Mouse (Mus musculus) erythroblast, embryonic 14.5 days (primary cell): ENCODE results near the gene Ccdc148. TPM values are rescaled to one million over a fixed set of nuclear protein-coding genes. Genes with fewer than 3 reads are reported as not detected.

Experiments
- H3K27me3 ChIP-seq: 2 replicates; pipeline ENCODE4 v1.6.1; 2012; ENCODE audit warnings: inconsistent platforms; ENCODE audit not compliant: control insufficient read depth
- H3K36me3 ChIP-seq: 2 replicates; pipeline ENCODE4 v1.6.1; 2012; ENCODE audit warnings: mild to moderate bottlenecking, inconsistent platforms; ENCODE audit not compliant: control insufficient read depth
- H3K4me1 ChIP-seq: 2 replicates; pipeline ENCODE4 v1.6.1; 2012; ENCODE audit warnings: inconsistent platforms; ENCODE audit not compliant: control insufficient read depth
- H3K4me3 ChIP-seq: replicated peaks from 2 replicates; pipeline ENCODE3; 2012; ENCODE audit warnings: moderate library complexity, mild to moderate bottlenecking, inconsistent platforms
- H3K9me3 ChIP-seq: 2 replicates; pipeline ENCODE4 v1.6.1; 2012; ENCODE audit warnings: low read length, inconsistent platforms, mixed read lengths; ENCODE audit not compliant: control insufficient read depth
- GATA1 ChIP-seq: IDR thresholded peaks from 2 replicates; pipeline ENCODE4 v1.6.1; 2012; ENCODE audit warnings: low read length, inconsistent platforms, mixed read lengths
- TAL1 ChIP-seq: IDR thresholded peaks from 3 replicates; pipeline ENCODE4 v1.6.1; 2012; ENCODE audit warnings: low read length, inconsistent platforms, mixed read lengths
- polyA plus RNA-seq: library from polyadenylated mRNA; stranded (reverse); fragments of >175 nt; gene quantifications from 2 replicates; pipeline ENCODE4 v1.2.3, GENCODE M21; 2012

Gene Ccdc148
- polyA plus RNA-seq, 1 experiment = not detected

GRCm38 (mm10) chr2:59184107-59185064 is 23.9 kb upstream of the Ccdc148 start:
- H3K4me1 ChIP-seq = peaks cover 2% of the 10 kb centered on the region
- no peak for TF ChIP-seq TAL1
- no peak for TF ChIP-seq GATA1
- no peaks in the 10 kb centered on the region for H3K27me3 ChIP-seq
- peaks cover 2% of the 10 kb centered on the region; the same call in 1 of the 2 replicates for H3K36me3 ChIP-seq
- H3K9me3 ChIP-seq = no peaks in the 10 kb centered on the region
- H3K4me3 ChIP-seq = no peak overlapping the region

GRCm38 (mm10) chr2:59183541-59183940 is 23.1 kb upstream of the Ccdc148 start:
- Histone ChIP-seq H3K9me3 (no peaks in the 10 kb centered on the region), H3K27me3 (no peaks in the 10 kb centered on the region), H3K36me3 (peaks cover 2% of the 10 kb centered on the region; the same call in 1 of the 2 replicates), H3K4me1 (peaks cover 2% of the 10 kb centered on the region), H3K4me3 (no peak overlapping the region)
- TF ChIP-seq TAL1 (no peak), GATA1 (no peak)

GRCm38 (mm10) chr2:59181321-59182113 is 21.0 kb upstream of the Ccdc148 start:
- Histone ChIP-seq H3K36me3 (no peaks in the 10 kb centered on the region), H3K4me1 (peaks cover 2% of the 10 kb centered on the region), H3K9me3 (no peaks in the 10 kb centered on the region), H3K4me3 (no peak overlapping the region), H3K27me3 (no peaks in the 10 kb centered on the region)
- TF ChIP-seq GATA1 = no peak
- TF ChIP-seq TAL1 = no peak

GRCm38 (mm10) chr2:59179487-59179886 is 19.0 kb upstream of the Ccdc148 start:
- no peaks in the 10 kb centered on the region for H3K27me3 ChIP-seq
- TF ChIP-seq GATA1 (no peak), TAL1 (no peak)
- no peaks in the 10 kb centered on the region for H3K36me3 ChIP-seq
- H3K4me1 ChIP-seq = peaks cover 2% of the 10 kb centered on the region
- no peaks in the 10 kb centered on the region for H3K9me3 ChIP-seq
- no peak overlapping the region for H3K4me3 ChIP-seq

GRCm38 (mm10) chr2:59178960-59179359 is 18.5 kb upstream of the Ccdc148 start:
- H3K4me3 ChIP-seq = no peak overlapping the region
- no peak for TF ChIP-seq TAL1
- TF ChIP-seq GATA1 = no peak
- no peaks in the 10 kb centered on the region for H3K9me3 ChIP-seq
- H3K27me3 ChIP-seq = no peaks in the 10 kb centered on the region
- H3K36me3 ChIP-seq = no peaks in the 10 kb centered on the region
- peaks cover 2% of the 10 kb centered on the region for H3K4me1 ChIP-seq

GRCm38 (mm10) chr2:59178191-59178590 is 17.7 kb upstream of the Ccdc148 start:
- Histone ChIP-seq H3K9me3 (no peaks in the 10 kb centered on the region), H3K36me3 (no peaks in the 10 kb centered on the region), H3K27me3 (no peaks in the 10 kb centered on the region), H3K4me3 (no peak overlapping the region), H3K4me1 (no peaks in the 10 kb centered on the region; the same call in 1 of the 2 replicates)
- no peak for TF ChIP-seq TAL1
- no peak for TF ChIP-seq GATA1

- TF ChIP-seq TAL1 = no peak
- no peak for TF ChIP-seq GATA1
- H3K4me3 ChIP-seq = no peak overlapping the region
- no peaks in the 10 kb centered on the region for H3K27me3 ChIP-seq
- no peaks in the 10 kb centered on the region for H3K9me3 ChIP-seq
- H3K4me1 ChIP-seq = no peaks in the 10 kb centered on the region; the same call in 1 of the 2 replicates
- H3K36me3 ChIP-seq = no peaks in the 10 kb centered on the region
Observed at GRCm38 (mm10) chr2:59175926-59176325, 15.4 kb upstream of the Ccdc148 start.

- Histone ChIP-seq H3K27me3 (no peaks in the 10 kb centered on the region), H3K4me1 (no peaks in the 10 kb centered on the region; the same call in 1 of the 2 replicates), H3K4me3 (no peak overlapping the region), H3K9me3 (no peaks in the 10 kb centered on the region), H3K36me3 (no peaks in the 10 kb centered on the region)
- TF ChIP-seq GATA1 = no peak
- no peak for TF ChIP-seq TAL1
Observed at GRCm38 (mm10) chr2:59171533-59171932, 11.1 kb upstream of the Ccdc148 start.

- TF ChIP-seq TAL1 (no peak), GATA1 (no peak)
- H3K27me3 ChIP-seq = no peaks in the 10 kb centered on the region
- no peaks in the 10 kb centered on the region for H3K9me3 ChIP-seq
- no peaks in the 10 kb centered on the region; the same call in 1 of the 2 replicates for H3K4me1 ChIP-seq
- H3K36me3 ChIP-seq = no peaks in the 10 kb centered on the region
- H3K4me3 ChIP-seq = no peak overlapping the region
Observed at GRCm38 (mm10) chr2:59170593-59170992, 10.1 kb upstream of the Ccdc148 start.
